Mouse (Mus musculus): ENCODE measurements around the gene Dennd5b. TPM values are rescaled to one million over a fixed set of nuclear protein-coding genes. Genes with fewer than 3 reads are reported as not detected.

Dennd5b gene
- polyA plus RNA-seq, 1 experiment from 2014 or later = 6.7 TPM

GRCm38 (mm10) chr6:149057947-149058391 lies 43.5 kb downstream of the Dennd5b start:
- Histone ChIP-seq H3K9me3 (no peaks in the 10 kb centered on the region), H3K4me3 (no peak overlapping the region), H3K4me1 (no peaks in the 10 kb centered on the region), H3K27me3 (no peaks in the 10 kb centered on the region), H3K4me2 (replicated peaks) (no peak overlapping the region), H3K9ac (no peak overlapping the region), H3K27ac (no peak overlapping the region), H3K36me3 (peaks cover 4% of the 10 kb centered on the region)
- no peak for ATAC-seq (ENCODE audit: low FRiP score, low read depth)
- WGBS = 49% methylated on average over 3 of the region's 3 CpGs

GRCm38 (mm10) chr6:149054780-149055179 lies 46.7 kb downstream of the Dennd5b start:
- WGBS = 85% methylated on average over 2 of the region's 2 CpGs

DNA sequence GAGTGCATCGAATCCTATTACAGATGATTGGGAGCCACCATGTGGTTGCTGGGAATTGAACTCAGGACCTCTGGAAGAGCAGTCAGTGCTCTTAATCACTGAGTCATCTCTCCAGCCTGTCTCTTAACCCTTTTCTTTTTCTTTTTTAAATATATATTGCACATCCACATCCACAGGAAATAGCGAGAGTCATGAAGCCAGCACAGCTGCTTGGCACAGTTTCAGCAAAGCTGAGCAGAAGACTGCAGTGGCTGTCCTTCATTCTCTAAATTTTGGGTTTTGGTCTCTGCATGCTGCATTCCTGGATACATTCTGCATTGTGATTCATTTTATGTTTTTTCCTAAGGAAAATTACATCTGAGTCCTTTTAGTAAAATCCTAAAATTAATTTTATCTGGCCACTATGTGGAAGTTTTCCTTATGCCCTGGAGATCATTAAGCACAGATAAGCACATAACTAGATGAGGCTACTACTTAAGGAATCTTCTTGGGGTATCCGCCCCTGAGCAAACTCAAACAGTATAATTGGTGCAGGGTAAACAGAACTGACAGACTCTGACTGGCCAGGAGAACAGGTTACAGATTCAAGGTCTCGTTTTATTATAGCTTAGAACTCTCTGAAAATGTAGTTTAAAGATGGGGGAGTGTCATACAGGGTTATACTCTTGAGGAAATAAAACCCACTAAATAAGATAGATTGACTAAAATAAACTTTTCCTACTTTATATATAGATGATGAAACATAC lies 50.3 kb downstream of the Dennd5b start:
- no peaks in the 10 kb centered on the region for H3K27me3 ChIP-seq
- H3K4me3 ChIP-seq = no peak overlapping the region
- no peaks in the 10 kb centered on the region for H3K9me3 ChIP-seq
- H3K36me3 ChIP-seq = peaks cover 4% of the 10 kb centered on the region
- no peaks in the 10 kb centered on the region for H3K4me1 ChIP-seq
- no peak overlapping the region for H3K27ac ChIP-seq
- H3K4me2 ChIP-seq (replicated peaks) = no peak overlapping the region
- no peak for ATAC-seq (ENCODE audit: low FRiP score, low read depth)
- H3K9ac ChIP-seq = no peak overlapping the region
- 87% methylated on average over 4 of the region's 4 CpGs for WGBS

More at GRCm38 (mm10) chr6:149054780-149055179, 46.7 kb downstream of the Dennd5b start:
- Histone ChIP-seq H3K36me3 (peaks cover 4% of the 10 kb centered on the region), H3K4me2 (replicated peaks) (no peak overlapping the region), H3K9ac (no peak overlapping the region), H3K27ac (no peak overlapping the region), H3K27me3 (no peaks in the 10 kb centered on the region), H3K4me3 (no peak overlapping the region), H3K4me1 (no peaks in the 10 kb centered on the region), H3K9me3 (no peaks in the 10 kb centered on the region)
- ATAC-seq (ENCODE audit: low FRiP score, low read depth) = no peak

DNA sequence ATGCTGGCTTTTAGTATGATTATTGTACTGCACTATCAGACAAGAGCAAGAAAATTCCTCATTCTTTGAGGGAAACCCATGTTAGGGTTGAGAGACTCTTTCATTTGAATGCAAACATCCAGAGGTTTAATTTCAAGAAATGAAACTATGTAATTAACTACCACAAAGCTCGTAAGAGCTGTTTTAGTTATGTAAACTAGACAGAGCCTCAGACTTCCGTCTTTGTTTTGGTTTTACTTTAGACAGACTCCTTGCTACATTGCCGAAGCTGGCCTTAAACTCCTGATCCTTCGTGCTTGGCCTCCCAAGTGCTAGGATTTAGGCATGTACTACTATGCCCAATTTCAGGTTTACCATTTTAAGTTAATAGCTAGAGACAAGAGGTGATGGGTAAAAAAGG lies 61.4 kb downstream of the Dennd5b start:
- peaks cover 4% of the 10 kb centered on the region; the same call in 1 of the 2 replicates for H3K36me3 ChIP-seq
- no peak overlapping the region for H3K27ac ChIP-seq
- no peaks in the 10 kb centered on the region for H3K9me3 ChIP-seq
- H3K4me1 ChIP-seq = no peaks in the 10 kb centered on the region
- H3K4me3 ChIP-seq = no peak overlapping the region
- no peak overlapping the region for H3K4me2 ChIP-seq (replicated peaks)
- H3K27me3 ChIP-seq = no peaks in the 10 kb centered on the region
- H3K9ac ChIP-seq = no peak overlapping the region
- ATAC-seq (ENCODE audit: low FRiP score, low read depth) = no peak
- WGBS = 88% methylated on average over 4 of the region's 4 CpGs

DNA sequence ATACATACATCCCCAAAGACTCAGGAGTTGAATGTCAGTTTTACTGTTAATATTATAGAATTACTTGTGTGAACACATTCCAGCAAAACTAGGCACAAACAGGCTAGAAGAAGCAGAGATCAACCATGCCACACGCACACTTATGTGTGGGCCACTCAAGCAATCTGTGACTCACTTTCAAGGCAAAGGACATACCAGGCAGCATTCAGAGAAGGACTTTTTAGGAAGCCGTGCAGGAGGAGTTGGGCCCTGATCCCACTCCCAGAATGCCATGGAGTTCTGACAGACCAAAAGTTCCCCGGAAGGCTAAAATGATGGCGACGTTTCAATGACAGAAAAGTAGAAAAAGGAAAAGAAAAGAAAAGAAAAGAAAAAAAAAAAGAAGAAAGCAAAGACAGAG lies 69.3 kb downstream of the Dennd5b start:
- Histone ChIP-seq H3K4me3 (no peak overlapping the region), H3K9ac (no peak overlapping the region), H3K9me3 (no peaks in the 10 kb centered on the region), H3K27ac (no peak overlapping the region), H3K4me2 (replicated peaks) (no peak overlapping the region), H3K27me3 (no peaks in the 10 kb centered on the region), H3K4me1 (no peaks in the 10 kb centered on the region), H3K36me3 (peaks cover 13% of the 10 kb centered on the region)
- WGBS = 92% methylated on average over 5 of the region's 5 CpGs
- no peak for ATAC-seq (ENCODE audit: low FRiP score, low read depth)

- peaks cover 21% of the 10 kb centered on the region for H3K36me3 ChIP-seq
- no peaks in the 10 kb centered on the region for H3K4me1 ChIP-seq
- H3K27me3 ChIP-seq = no peaks in the 10 kb centered on the region
- ATAC-seq (ENCODE audit: low FRiP score, low read depth) = no peak
- H3K4me2 ChIP-seq (replicated peaks) = no peak overlapping the region
- H3K9me3 ChIP-seq = no peaks in the 10 kb centered on the region
- no peak overlapping the region for H3K4me3 ChIP-seq
- H3K27ac ChIP-seq = no peak overlapping the region
- H3K9ac ChIP-seq = no peak overlapping the region
Observed at GRCm38 (mm10) chr6:149031377-149031776, 70.1 kb downstream of the Dennd5b start.

DNA sequence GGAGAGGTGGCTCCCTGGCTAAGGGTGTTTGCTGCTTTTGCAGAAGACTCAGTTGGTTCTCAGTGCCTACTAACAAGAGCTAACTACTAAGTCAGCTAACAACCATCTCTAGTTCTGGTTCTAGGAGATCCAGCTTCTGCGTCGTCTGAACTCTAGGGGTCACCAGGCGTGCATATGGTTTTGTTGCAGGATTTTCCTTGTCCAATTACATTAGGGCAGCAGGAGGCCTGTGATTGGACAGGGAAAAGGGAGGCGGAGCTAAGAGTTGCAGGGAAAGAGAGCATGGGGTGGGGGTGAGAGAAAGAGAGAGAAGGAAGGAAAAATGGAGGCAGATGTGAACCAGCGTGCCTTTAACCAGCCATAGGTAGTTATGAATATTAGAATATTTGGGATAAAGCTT lies 83.0 kb downstream of the Dennd5b start:
- Histone ChIP-seq H3K9ac (no peak overlapping the region), H3K4me1 (no peaks in the 10 kb centered on the region), H3K27ac (no peak overlapping the region), H3K4me3 (no peak overlapping the region), H3K36me3 (peaks cover 48% of the 10 kb centered on the region), H3K9me3 (no peaks in the 10 kb centered on the region), H3K27me3 (no peaks in the 10 kb centered on the region), H3K4me2 (replicated peaks) (no peak overlapping the region)
- no peak for ATAC-seq (ENCODE audit: low FRiP score, low read depth)
- WGBS = 80% methylated on average over 5 of the region's 5 CpGs

DNA sequence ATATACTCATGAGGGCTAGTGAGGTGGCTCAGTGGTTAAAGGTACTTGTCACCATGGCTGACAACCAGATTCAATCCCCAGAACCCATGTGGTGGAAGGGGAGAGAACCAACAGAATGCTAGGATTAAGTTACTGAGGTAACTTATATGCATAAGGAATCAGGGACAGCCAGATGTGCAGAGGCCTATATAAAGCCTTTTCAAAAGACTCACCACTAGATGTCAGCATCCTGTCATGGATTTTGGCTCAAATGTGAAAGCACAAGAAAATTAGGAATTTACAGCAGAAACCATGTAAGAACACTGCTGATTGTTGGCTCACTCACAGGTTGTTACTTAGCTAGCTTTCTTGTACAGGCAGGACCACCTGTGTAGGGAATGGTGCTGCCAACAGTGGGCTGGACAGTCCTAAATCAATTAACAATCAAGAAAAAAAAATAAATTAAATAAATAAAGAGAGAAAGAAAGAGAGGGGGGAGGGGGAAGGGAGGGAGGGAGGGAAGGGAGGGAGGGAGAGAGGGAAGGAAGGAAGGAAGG lies 90.6 kb downstream of the Dennd5b start:
- no peaks in the 10 kb centered on the region for H3K9me3 ChIP-seq
- H3K36me3 ChIP-seq = peaks cover 52% of the 10 kb centered on the region
- no peak overlapping the region for H3K4me2 ChIP-seq (replicated peaks)
- no peak overlapping the region for H3K27ac ChIP-seq
- no peak overlapping the region for H3K4me3 ChIP-seq
- 0 out of 2 replicates have a peak, but pooled peaks have one; percentile 40 for ATAC-seq (ENCODE audit: low FRiP score, low read depth)
- H3K9ac ChIP-seq = no peak overlapping the region
- H3K27me3 ChIP-seq = no peaks in the 10 kb centered on the region
- no peaks in the 10 kb centered on the region for H3K4me1 ChIP-seq

GRCm38 (mm10) chr6:149005009-149005408 lies 96.5 kb downstream of the Dennd5b start:
- no peak overlapping the region for H3K9ac ChIP-seq

GRCm38 (mm10) chr6:148994327-148994999 lies 107.0 kb downstream of the Dennd5b start:
- WGBS = 79% methylated on average over 5 of the region's 5 CpGs
- H3K9ac ChIP-seq = no peak overlapping the region
- no peak overlapping the region for H3K4me3 ChIP-seq
- no peaks in the 10 kb centered on the region for H3K27me3 ChIP-seq
- H3K9me3 ChIP-seq = no peaks in the 10 kb centered on the region
- no peak overlapping the region for H3K4me2 ChIP-seq (replicated peaks)
- no peak; the same call in 1 of the 2 replicates for ATAC-seq (ENCODE audit: low FRiP score, low read depth)
- H3K27ac ChIP-seq = no peak overlapping the region
- peaks cover 7% of the 10 kb centered on the region for H3K4me1 ChIP-seq
- peaks cover 27% of the 10 kb centered on the region for H3K36me3 ChIP-seq

More at GRCm38 (mm10) chr6:149005009-149005408, 96.5 kb downstream of the Dennd5b start:
- Histone ChIP-seq H3K36me3 (peaks cover 75% of the 10 kb centered on the region), H3K4me1 (no peaks in the 10 kb centered on the region), H3K27ac (no peak overlapping the region), H3K27me3 (no peaks in the 10 kb centered on the region), H3K9me3 (no peaks in the 10 kb centered on the region), H3K4me2 (replicated peaks) (no peak overlapping the region), H3K4me3 (no peak overlapping the region)
- WGBS = 89% methylated on average over 7 of the region's 7 CpGs
- no peak for ATAC-seq (ENCODE audit: low FRiP score, low read depth)

- Histone ChIP-seq H3K9ac (no peak overlapping the region), H3K9me3 (no peaks in the 10 kb centered on the region), H3K4me3 (no peak overlapping the region), H3K27ac (no peak overlapping the region), H3K4me1 (peaks cover 7% of the 10 kb centered on the region), H3K27me3 (no peaks in the 10 kb centered on the region), H3K36me3 (peaks cover 23% of the 10 kb centered on the region), H3K4me2 (replicated peaks) (no peak overlapping the region)
- ATAC-seq (ENCODE audit: low FRiP score, low read depth) = no peak
- 42% methylated on average over 9 of the region's 9 CpGs for WGBS
Observed at GRCm38 (mm10) chr6:148993117-148994077, 108.1 kb downstream of the Dennd5b start.

Data from limb, embryonic 13.5 days (tissue).